Mouse (Mus musculus) CD4-positive, CD25-positive, alpha-beta regulatory T cell, adult 4 months (primary cell): Measurements from ENCODE around the gene Fcf1. TPM values are rescaled to one million over a fixed set of nuclear protein-coding genes. Genes with fewer than 3 reads are reported as not detected.

Experiments
- ATAC-seq: one replicate; pipeline ENCODE4 v1.8.0; 2017
- polyA plus RNA-seq, 2 experiments: library from polyadenylated mRNA; unstranded; fragments of 100-300 nt; shearing (Covaris generic); gene quantifications; one replicate each; pipeline ENCODE4 v1.2.1; 2017

Fcf1 gene
- polyA plus RNA-seq: 100 to 1,000 TPM; 189 to 203 TPM

DNA sequence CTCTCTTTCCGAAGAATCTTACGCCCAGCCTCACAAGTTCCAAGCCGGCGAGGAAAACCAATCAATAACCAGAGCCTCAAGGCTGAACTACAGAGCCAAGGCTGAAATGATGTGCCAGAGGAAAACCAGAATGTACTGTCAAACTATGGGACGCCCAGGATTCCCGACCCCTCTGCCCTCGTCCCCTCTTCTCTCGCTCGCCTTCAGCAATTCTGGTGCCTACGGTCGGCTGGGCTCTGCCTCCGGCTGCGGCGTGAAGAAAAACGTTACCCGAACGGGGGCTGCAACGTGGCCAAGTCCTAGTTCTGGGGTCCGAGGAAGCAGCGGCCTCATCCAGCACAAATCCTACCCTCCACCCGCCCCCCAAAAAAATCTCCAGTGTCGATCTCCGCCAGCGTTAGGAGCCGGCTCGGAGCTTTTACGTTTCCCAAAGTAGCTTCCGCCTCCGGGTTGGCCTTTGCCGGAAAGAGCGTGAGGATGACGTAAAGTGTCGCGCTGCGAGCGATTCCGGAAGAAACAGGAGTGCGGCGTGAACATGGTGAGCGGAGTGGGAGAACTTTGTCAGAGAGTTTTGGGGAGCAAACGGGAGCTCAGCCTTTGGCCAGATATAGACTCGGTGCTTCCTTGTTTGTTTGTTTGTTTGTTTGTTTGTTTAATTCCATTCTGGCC lies at the start of gene Fcf1, which contains the start of gene Arel1:
Gene Fcf1, plus strand, starts transcription at position 470 of the 669 bp plus-strand sequence.
Gene Arel1, minus strand, starts transcription at position 473 of the 669 bp plus-strand sequence.
- ATAC-seq: peak; percentile 77

DNA sequence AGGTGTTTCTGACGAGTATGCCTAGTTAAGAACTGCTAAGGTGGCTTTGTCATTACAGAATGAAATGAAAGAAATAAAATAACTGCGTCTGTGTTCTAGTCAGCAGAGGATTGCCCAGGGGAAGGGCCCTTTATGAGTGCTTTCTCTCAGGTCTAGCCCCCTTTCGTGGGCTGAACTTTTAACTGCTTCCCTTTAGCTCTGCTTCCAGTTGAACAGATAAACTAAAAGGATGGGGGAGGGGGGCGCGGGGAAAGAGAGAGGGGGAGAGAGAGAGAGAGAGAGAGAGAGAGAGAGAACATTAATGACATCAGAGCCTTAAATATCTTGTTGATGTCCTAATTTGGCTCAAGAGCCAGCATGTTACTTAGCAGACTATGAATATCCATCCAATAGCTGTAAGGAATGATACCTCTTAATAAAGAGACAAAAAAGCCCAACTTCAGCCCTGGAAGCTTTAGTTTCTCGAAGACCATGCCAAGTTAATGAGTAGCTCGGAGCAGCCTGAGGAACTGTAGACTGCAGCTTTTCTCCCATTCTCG lies 48.7 kb upstream of the Fcf1 start:
- ATAC-seq: no peak

DNA sequence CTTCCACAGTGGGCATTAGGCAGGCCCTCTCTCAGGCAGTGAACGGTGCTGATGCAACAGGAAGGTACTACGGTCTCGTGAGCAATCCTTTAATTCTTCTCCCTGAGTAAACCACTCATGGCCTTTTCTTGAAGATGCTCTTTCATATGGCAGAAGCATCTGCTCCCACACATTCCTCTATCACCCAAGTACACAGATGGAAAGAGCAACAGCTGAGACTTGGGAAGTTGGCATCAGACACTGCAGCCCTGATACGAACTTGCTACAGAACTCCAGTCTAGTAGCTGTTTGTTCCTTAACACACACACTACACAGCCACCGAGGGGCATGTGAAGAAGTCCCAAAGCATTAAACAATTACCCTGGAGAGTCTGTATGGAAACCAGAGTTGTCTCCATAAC lies 46.4 kb upstream of the Fcf1 start:
- ATAC-seq: no peak

DNA sequence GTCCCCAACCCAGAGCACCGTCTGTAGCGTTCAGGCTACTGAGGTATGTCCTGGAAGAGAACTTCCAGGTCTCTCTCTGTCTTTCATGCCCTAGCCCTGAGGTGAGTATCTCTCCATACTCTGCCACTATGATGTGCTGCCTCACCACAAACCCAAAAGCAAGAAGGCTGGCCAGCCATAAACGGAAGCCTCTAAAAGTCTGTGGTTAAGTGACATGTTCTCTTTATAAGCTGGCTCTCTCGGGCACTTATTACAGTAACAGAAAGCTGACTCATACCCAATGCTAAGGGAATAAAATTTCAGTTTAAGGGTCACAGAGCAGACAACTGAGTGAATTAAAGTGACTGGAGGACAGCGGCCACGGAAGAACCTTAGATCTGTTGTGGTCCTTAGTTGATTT lies 44.2 kb upstream of the Fcf1 start:
- no peak for ATAC-seq

DNA sequence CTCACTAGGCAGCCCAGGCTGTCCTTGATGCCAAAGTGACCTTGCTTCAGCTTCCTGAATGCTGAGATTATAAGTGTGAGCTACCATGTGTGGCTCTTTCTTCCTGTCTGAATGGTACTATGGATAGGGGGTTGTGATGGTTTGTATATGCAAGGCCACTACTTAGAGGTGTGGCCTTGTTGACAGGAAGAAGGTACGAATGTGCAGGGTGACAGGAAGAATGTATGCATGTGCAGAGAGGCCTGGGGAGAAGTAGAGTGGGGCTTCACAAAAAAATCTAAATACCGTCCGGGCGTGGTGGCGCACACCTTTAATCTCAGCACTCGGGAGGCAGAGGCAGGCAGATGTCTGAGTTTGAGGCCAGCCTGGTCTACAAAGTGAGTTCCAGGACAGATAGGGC lies 38.5 kb upstream of the Fcf1 start:
- ATAC-seq: no peak

DNA sequence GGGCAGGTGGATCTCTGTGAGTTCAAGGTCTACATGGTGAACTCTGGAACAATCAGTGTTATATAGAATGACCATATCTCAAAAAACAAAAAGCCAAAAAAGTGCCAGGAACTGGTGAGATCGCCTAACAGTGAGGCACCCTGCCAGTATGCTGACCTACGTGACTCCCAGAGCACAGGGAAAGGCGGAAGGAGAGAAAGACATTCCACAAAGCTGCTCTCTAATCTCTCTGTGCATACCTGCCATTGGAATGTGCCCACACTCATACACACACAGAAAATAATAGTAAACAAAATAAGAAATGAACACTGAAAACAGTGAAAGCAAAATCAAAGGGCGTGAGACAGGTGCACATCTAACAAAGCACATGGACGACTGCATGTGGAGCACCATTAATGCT lies 35.4 kb upstream of the Fcf1 start:
- ATAC-seq: no peak

DNA sequence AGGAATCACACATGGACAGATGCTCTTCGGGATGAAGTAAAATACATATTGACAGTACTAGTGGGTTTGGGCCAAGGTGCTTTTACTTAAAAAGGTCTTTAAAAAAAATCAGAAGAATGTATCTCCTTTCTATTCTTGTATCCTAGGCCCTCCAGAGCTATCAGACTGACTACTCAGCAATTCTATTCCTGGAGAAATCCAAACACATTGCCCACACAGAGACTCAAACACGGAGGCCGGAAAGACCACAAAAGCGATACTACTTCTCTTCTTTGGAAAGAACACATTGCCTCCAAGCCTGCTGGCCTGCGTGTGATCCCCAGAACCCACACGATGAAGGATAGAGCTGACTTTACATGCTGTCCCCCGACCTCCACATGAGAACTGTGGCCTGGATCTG lies 31.6 kb upstream of the Fcf1 start:
- ATAC-seq: no peak

DNA sequence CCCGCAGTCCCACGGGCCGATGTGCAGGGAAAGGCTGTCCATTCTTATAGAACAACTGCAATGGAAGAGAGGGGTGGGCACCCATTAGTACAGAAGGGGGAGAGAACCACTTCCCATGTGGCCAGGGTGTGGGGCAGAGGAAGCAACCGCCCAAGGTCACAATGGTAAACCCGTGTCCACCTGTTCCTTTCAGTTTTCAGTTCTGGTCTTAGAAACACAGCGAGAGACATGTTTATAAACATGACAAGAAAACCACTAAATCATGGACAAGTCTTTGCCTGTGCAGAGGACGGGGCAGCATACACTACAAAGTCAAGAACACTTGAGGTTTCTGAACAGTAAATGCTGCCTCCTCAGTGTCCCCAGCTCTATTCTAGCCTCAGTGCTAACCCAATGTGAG lies 30.4 kb upstream of the Fcf1 start:
- no peak for ATAC-seq

DNA sequence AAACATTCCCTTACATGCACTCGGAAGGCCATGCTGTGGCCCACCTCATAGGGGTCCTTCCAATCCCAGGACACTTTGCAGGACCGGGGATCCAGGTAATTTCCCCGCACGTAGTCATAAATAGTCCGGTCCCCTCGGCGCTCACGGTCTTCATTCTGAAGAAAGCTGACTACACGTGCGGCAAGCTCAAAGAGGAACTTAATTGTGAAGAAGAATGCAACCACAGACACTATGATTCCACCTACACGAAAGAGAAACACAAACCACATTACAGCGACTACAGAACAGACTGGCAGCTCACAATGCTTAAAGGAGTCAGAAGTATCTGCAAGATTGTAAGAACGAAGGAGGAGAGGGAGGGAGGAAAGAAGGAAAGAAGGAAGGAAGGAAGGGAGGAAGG lies 29.0 kb upstream of the Fcf1 start:
- ATAC-seq: no peak

DNA sequence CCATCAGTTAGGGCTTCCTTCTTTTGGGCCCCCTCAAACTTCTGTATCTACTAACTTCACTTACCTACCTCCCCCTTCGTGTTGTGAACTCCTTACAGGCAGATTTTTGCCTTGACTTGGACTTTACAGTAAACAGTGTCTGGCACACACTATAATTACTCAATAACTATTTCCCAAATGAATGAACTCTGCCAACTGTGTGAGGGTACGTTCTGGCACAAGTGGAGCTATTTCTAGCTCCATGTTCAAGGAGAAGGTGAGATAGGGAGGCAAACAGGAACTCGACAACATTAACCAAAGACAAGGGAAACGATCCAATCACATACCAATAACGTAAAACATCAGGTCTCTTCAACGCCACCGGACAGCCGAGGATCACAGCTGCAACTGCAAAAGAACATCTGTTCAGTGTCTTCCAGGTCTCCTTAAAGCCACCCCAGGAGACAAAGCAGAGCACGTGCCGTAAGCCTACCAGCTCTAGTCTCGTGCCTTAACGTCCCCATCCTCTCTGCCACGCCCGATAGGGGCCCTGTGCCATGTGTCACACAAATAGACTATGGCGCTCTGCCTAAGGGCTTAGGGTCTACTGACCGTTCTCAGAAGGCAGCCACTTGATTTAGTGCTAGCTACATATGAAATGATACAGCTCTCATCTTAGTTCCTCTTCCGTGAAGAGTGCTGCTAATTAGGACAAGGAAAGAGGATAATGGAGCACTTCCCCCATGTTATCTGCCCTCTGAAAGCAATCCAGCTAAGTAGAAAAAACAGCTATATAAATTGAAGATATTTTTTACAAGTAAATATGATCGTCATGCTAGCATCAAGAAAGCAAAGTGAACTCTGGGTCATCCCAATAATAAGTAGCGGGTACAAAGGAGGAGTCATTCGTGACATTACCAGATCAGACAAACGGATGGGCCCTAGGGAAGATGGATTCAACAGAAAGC lies 27.4 kb upstream of the Fcf1 start:
- no peak for ATAC-seq

DNA sequence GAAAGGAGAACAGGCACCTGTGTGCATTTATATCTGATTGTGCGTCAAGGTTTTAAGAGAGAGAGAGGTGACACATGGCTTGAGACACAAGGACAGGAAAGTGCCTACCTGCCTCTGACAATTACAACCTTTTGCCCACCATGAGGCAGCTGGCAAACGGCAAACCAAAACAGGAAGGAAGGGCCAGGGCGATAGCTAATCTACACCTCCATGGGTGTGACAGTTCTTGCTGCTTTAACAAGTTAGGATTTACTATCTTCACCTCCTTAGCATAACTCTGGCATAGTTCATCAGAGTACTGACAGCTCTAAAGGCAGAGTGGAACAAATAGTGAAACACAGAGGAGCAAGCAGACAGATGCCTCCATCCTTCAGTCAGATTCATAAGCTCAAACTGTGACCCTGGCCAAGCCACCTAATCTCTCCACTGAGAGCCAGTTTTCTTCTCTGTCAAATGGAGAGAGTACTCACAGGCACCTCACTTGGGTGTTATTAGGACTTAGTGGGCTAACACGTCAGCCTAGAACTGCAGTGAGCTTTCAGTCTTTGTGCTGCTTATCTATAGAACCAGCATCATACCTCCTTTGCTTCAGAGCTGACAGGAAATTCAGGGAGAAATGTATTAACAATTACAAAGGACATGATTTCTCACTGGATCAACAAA lies 26.4 kb upstream of the Fcf1 start:
- ATAC-seq: no peak

DNA sequence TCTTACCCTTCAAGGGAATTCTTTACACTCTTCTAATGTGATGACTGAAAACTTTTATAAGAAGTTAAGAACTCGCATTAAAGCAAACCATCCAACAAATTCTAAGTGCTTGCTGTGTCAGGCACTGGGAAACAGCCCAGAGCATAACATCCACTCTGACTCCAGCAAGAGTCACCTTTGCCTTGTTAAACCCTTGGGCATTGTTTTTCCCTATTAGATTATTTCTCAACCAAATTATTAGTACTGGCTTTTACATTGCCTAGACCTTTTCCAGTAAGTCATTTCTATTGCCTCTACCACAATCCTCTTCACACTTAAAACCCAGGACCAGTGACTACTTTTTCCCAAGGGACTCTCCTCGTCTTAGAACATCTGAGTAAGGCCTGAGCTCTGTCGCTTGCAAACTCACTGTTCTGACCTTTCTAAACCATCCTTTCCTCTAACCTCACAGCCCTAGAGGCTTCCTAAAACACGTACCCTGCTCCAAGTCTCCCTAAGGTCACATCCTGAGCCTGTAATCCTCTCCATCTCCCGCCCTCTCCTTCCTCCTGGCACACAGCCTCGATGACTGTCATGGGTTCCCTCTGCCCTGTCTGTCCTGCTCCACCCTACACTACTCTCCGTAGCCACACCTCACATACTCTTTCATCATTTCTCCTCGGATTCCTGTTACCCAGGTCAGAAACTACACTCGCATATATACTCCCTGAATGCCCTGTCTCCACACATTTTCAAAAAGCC lies 25.7 kb upstream of the Fcf1 start:
- ATAC-seq: no peak

DNA sequence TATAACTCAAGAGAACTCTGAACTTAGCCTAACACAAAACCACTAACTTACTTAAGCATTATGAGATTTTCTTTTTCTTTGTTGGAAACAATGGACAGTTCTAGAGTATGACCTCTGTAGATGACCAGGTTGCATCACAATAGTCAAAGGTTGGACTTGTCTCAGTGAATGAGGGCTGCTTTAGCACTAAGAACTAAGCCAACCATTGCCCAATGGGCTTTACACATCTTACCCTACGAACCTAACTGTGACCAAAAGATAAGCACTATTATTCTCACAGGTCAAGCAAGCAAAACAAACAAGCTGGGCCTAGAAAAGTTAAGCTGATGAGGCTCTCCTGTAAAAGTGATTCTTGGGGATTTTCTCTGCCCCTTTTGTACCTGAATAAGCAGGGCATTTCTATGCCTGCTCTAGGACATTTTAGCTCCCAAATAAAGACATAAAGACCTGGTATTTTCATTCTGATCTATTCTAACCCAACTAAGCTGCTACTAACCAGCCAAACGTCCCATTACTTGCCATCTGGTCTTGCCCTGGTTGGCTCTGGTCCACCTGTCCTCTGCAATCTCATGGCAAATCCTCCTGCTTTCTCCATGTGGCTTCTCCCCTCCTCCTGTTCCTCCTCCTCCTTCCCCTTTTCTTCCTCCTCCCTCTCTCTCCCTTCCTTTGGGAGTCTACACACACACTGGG lies 22.7 kb upstream of the Fcf1 start:
- ATAC-seq: no peak

DNA sequence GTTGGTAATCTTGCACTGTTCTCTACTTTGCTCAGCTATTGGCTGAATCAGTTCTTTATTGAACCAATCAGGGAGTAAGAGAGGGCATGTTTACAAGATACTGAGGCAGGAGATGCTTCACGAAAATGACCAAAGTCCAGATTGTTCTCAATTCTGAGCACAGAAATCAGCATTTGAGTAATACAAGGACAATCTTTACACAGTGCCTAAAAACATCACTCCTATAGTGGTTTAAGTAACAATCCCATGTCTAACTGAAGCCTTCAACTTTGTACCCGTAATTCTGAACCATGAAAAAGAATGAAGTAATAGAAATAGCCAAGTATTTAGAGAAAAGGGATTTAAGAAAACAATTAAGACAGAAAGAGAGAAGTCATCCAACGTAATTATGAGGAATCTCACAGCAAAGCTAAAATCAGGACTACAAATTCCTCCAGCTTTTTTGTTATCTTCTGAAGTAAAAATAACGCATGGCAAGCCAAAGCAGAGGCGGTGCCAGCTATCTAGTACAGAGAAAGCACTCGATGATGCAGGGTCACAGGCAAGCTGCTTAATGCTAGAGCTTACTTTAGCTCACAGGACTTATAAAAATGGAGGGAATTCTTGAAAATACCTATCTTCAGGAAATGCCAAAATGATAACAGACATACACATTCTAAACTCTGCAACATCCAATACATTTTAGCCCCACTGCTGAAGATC lies 22.0 kb upstream of the Fcf1 start:
- no peak for ATAC-seq

DNA sequence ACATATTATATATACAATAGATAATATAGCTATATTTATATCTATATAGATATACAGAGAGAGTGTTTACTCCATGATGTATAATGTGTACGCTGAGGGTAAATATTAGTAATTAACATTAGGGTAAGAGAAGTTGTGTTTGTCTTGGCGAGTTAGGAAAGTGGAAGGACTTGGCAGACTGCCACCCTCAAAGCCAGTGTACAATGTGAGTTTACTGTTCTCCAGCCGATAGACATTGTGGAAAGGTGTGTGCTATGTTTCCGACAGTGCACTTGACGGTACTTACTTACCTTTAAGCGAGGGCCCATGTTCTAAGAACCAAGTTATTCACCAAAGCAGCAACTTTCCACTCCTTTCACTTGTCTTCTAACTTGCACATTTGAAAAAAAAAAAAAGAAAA lies 19.9 kb upstream of the Fcf1 start:
- ATAC-seq: no peak

DNA sequence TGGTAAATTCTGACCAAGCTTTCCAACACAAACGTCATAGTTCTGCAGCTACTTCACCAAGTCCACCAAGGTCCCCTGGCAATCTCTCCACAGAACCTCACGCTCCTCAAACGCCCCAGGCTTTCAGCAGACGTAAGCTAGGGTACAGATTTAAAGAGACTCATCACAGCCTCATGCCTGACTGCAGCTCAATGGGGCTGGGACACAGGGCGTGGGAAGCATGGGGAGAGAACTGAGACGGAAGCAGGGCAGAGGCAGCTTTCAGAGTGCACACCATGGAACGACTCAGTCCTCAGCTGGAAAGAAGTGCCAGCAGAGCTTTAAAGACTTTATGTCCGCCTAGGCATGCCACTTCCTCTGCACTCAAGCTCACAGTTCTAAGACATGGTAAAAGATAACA lies 19.2 kb upstream of the Fcf1 start:
- no peak for ATAC-seq

DNA sequence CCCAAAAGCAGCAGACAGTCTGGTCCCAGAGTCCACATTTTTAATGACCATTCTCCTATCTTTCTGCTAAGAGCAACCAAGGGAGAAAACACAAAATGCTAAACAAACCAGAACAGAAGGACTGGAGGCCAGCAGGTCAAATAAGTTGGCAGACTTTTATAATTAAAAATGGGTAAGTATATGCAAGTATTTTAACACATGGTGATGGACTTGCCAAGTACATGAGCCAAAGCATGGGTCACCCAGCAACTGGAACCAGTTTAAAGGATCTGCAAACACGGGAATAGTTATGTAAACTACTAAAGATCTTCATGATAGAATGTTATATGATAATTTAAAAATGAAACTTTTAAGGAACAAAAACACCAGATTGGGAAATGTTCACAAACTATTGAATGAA lies 18.3 kb upstream of the Fcf1 start:
- no peak for ATAC-seq

DNA sequence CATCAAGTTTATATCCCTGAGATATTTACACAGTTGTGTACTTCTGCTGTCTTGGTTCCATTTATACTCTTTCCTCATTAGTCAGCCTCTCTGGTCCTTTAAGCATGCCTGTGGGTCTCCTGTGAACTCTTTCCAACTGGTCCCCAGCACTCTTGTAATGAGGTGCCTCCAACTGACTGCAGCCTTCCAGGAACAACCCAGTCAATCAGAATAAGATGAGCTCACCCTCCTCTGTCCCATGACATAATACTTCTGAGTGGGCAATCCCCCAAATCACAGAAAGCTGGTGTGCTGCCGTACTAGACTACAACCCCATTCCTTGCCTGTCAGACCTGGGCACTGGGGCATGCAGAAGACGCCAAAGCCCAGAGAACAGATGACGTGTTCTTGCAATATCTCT lies 14.4 kb upstream of the Fcf1 start:
- ATAC-seq: no peak

DNA sequence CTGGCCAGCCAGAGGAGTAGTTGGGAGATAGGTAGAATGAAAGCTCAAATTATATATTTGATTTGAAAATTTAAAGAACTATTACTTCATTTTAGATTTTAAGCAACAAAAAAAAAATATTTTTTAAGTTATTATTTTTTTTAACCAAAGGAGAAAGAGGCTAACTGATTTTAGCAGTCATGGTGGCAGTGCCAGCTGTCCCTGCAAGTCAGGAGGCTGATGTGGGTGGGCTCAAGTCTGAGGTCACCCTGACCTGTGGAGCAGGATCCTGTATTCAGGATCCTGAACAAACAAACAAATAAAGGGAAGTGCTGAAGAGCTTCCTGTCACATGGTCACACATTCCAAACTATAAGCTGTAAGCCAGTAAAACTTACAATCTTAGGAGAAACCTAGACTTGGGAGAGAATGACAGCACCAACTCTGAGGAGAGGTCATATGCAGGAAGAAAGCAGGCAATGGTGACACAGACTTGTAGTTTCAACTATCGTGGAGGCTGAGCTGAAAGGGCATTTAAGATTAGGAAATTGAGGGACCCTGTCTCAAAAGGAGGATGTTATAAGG lies 11.8 kb upstream of the Fcf1 start:
- ATAC-seq: no peak

DNA sequence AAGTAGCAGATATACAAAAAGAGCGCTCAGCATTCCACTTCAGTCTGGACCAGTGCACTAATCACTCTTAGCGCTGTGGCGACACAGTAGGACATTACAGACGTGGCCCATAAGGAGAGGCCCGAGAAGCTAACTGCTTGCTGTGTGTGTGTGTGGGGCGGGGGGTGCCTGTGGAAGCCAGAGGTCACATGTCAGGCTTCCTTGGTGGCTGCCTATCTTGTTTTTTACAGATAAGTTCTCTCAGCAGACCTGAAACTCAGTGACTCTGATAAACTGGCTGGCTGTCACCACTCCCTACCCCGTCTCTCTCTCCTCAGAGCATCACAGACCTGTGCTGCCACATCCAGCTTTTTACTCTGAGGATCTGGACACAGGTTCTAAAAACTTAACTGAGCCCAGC lies 8.1 kb upstream of the Fcf1 start:
- ATAC-seq: no peak
